Mouse (Mus musculus): ENCODE results near the gene Gm10382. TPM values are rescaled to one million over a fixed set of nuclear protein-coding genes. Genes with fewer than 3 reads are reported as not detected.

Gm10382 gene
- polyA plus RNA-seq, 1 experiment from 2014 or later: 0.65 TPM

GRCm38 (mm10) chr5:125363894-125364293 lies 25.2 kb upstream of the Gm10382 start:
- ATAC-seq (replicated peaks; ENCODE audit: low FRiP score) (no peak), DNase-seq (ENCODE audit: low spot score) (no peak)
- Histone ChIP-seq H3K4me2 (ENCODE audit: low read depth, low read length, severe bottlenecking) (no peak overlapping the region), H3K9ac (ENCODE audit: low read length) (no peak overlapping the region), H3K4me3 (ENCODE audit: low read depth, low read length) (no peak overlapping the region), H3K27ac (ENCODE audit: low read depth, low read length) (no peak overlapping the region), H3K4me1 (replicated peaks; ENCODE audit: control insufficient read depth, insufficient read depth, low read length) (no peaks in the 10 kb centered on the region), H3K36me3 (ENCODE audit: control insufficient read depth, insufficient read depth, low read length) (no peaks in the 10 kb centered on the region), H3K27me3 (ENCODE audit: control insufficient read depth, insufficient read depth, low read length) (no peaks in the 10 kb centered on the region), H3K9me3 (ENCODE audit: control insufficient read depth, low read length) (no peaks in the 10 kb centered on the region)
- WGBS: 87% methylated on average over 7 of the region's 7 CpGs

DNA sequence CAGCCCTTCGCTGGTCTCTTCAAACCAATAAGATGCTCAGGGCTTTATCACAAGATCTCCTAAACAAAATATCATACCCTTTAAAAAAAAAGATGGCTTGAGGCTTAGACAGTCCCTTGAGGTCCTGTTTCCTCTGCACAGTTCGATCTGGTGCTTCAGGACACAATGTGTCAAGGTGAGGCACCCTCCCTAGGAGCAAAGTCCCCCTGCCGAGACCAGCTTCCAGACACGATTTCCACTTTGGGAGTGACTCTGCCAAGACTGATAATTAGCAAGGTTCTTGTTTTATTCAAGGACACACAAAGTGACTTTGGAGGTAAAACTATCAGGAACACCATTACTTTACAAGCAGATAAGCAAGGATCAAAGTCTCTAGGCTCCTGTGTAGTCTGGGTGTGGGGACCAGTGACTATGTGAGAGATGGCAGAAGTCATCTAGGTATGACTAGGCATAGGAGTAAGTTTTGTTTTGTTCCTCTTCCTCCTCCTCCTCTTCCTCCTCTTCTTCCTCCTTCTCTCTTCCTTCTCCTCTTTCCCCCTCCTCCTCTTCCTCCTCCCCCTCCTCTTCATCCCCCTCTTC lies 24.2 kb upstream of the Gm10382 start:
- H3K9me3 ChIP-seq (ENCODE audit: control insufficient read depth, low read length): no peaks in the 10 kb centered on the region
- no peak overlapping the region for H3K4me2 ChIP-seq (ENCODE audit: low read depth, low read length, severe bottlenecking)
- H3K4me3 ChIP-seq (ENCODE audit: low read depth, low read length): no peak overlapping the region
- ATAC-seq (replicated peaks; ENCODE audit: low FRiP score) (no peak), DNase-seq (ENCODE audit: low spot score) (no peak)
- no peak overlapping the region for H3K27ac ChIP-seq (ENCODE audit: low read depth, low read length)
- WGBS: 78% methylated on average over 4 of the region's 4 CpGs
- H3K4me1 ChIP-seq (replicated peaks; ENCODE audit: control insufficient read depth, insufficient read depth, low read length): no peaks in the 10 kb centered on the region
- no peaks in the 10 kb centered on the region for H3K27me3 ChIP-seq (ENCODE audit: control insufficient read depth, insufficient read depth, low read length)
- H3K9ac ChIP-seq (ENCODE audit: low read length): no peak overlapping the region
- no peaks in the 10 kb centered on the region for H3K36me3 ChIP-seq (ENCODE audit: control insufficient read depth, insufficient read depth, low read length)

GRCm38 (mm10) chr5:125368156-125368555 lies 21.0 kb upstream of the Gm10382 start:
- 79% methylated on average over 5 of the region's 5 CpGs for WGBS

GRCm38 (mm10) chr5:125368568-125368967 lies 20.6 kb upstream of the Gm10382 start:
- Histone ChIP-seq H3K4me1 (replicated peaks; ENCODE audit: control insufficient read depth, insufficient read depth, low read length) (no peaks in the 10 kb centered on the region), H3K27me3 (ENCODE audit: control insufficient read depth, insufficient read depth, low read length) (no peaks in the 10 kb centered on the region), H3K27ac (ENCODE audit: low read depth, low read length) (no peak overlapping the region), H3K36me3 (ENCODE audit: control insufficient read depth, insufficient read depth, low read length) (no peaks in the 10 kb centered on the region), H3K9ac (ENCODE audit: low read length) (no peak overlapping the region), H3K4me3 (ENCODE audit: low read depth, low read length) (no peak overlapping the region), H3K9me3 (ENCODE audit: control insufficient read depth, low read length) (no peaks in the 10 kb centered on the region), H3K4me2 (ENCODE audit: low read depth, low read length, severe bottlenecking) (no peak overlapping the region)
- peak; percentile 66 for DNase-seq (ENCODE audit: low spot score)
- WGBS: 2% methylated on average over 4 of the region's 4 CpGs
- no peak for ATAC-seq (replicated peaks; ENCODE audit: low FRiP score)

More at GRCm38 (mm10) chr5:125368156-125368555, 21.0 kb upstream of the Gm10382 start:
- no peak overlapping the region for H3K4me2 ChIP-seq (ENCODE audit: low read depth, low read length, severe bottlenecking)
- no peaks in the 10 kb centered on the region for H3K9me3 ChIP-seq (ENCODE audit: control insufficient read depth, low read length)
- H3K9ac ChIP-seq (ENCODE audit: low read length): no peak overlapping the region
- H3K4me3 ChIP-seq (ENCODE audit: low read depth, low read length): no peak overlapping the region
- H3K4me1 ChIP-seq (replicated peaks; ENCODE audit: control insufficient read depth, insufficient read depth, low read length): no peaks in the 10 kb centered on the region
- H3K36me3 ChIP-seq (ENCODE audit: control insufficient read depth, insufficient read depth, low read length): no peaks in the 10 kb centered on the region
- H3K27me3 ChIP-seq (ENCODE audit: control insufficient read depth, insufficient read depth, low read length): no peaks in the 10 kb centered on the region
- ATAC-seq (replicated peaks; ENCODE audit: low FRiP score) (no peak), DNase-seq (ENCODE audit: low spot score) (no peak)
- H3K27ac ChIP-seq (ENCODE audit: low read depth, low read length): no peak overlapping the region

- no peak overlapping the region for H3K4me2 ChIP-seq (ENCODE audit: low read depth, low read length, severe bottlenecking)
- no peak overlapping the region for H3K27ac ChIP-seq (ENCODE audit: low read depth, low read length)
- no peak for ATAC-seq (replicated peaks; ENCODE audit: low FRiP score)
- DNase-seq (ENCODE audit: low spot score): no peak
- WGBS: 75% methylated on average over 7 of the region's 7 CpGs
- no peaks in the 10 kb centered on the region for H3K4me1 ChIP-seq (replicated peaks; ENCODE audit: control insufficient read depth, insufficient read depth, low read length)
- no peaks in the 10 kb centered on the region for H3K27me3 ChIP-seq (ENCODE audit: control insufficient read depth, insufficient read depth, low read length)
- H3K4me3 ChIP-seq (ENCODE audit: low read depth, low read length): no peak overlapping the region
- no peaks in the 10 kb centered on the region for H3K9me3 ChIP-seq (ENCODE audit: control insufficient read depth, low read length)
- H3K9ac ChIP-seq (ENCODE audit: low read length): no peak overlapping the region
- H3K36me3 ChIP-seq (ENCODE audit: control insufficient read depth, insufficient read depth, low read length): no peaks in the 10 kb centered on the region
Measured at GRCm38 (mm10) chr5:125370950-125371693, 18.0 kb upstream of the Gm10382 start.

GRCm38 (mm10) chr5:125372027-125372426 lies 17.1 kb upstream of the Gm10382 start:
- no peak overlapping the region for H3K4me3 ChIP-seq (ENCODE audit: low read depth, low read length)
- H3K4me1 ChIP-seq (replicated peaks; ENCODE audit: control insufficient read depth, insufficient read depth, low read length): no peaks in the 10 kb centered on the region
- H3K27ac ChIP-seq (ENCODE audit: low read depth, low read length): no peak overlapping the region
- H3K36me3 ChIP-seq (ENCODE audit: control insufficient read depth, insufficient read depth, low read length): no peaks in the 10 kb centered on the region
- H3K27me3 ChIP-seq (ENCODE audit: control insufficient read depth, insufficient read depth, low read length): no peaks in the 10 kb centered on the region
- H3K9ac ChIP-seq (ENCODE audit: low read length): no peak overlapping the region
- WGBS: 85% methylated on average over 4 of the region's 4 CpGs
- H3K9me3 ChIP-seq (ENCODE audit: control insufficient read depth, low read length): no peaks in the 10 kb centered on the region
- H3K4me2 ChIP-seq (ENCODE audit: low read depth, low read length, severe bottlenecking): no peak overlapping the region
- no peak for ATAC-seq (replicated peaks; ENCODE audit: low FRiP score)
- DNase-seq (ENCODE audit: low spot score): no peak

GRCm38 (mm10) chr5:125375871-125376270 lies 13.3 kb upstream of the Gm10382 start:
- WGBS: 89% methylated on average over 2 of the region's 2 CpGs
- Histone ChIP-seq H3K27me3 (ENCODE audit: control insufficient read depth, insufficient read depth, low read length) (no peaks in the 10 kb centered on the region), H3K27ac (ENCODE audit: low read depth, low read length) (no peak overlapping the region), H3K4me2 (ENCODE audit: low read depth, low read length, severe bottlenecking) (no peak overlapping the region), H3K9ac (ENCODE audit: low read length) (no peak overlapping the region), H3K36me3 (ENCODE audit: control insufficient read depth, insufficient read depth, low read length) (no peaks in the 10 kb centered on the region), H3K4me3 (ENCODE audit: low read depth, low read length) (no peak overlapping the region), H3K4me1 (replicated peaks; ENCODE audit: control insufficient read depth, insufficient read depth, low read length) (no peaks in the 10 kb centered on the region), H3K9me3 (ENCODE audit: control insufficient read depth, low read length) (no peaks in the 10 kb centered on the region)
- no peak for ATAC-seq (replicated peaks; ENCODE audit: low FRiP score)
- no peak for DNase-seq (ENCODE audit: low spot score)

DNA sequence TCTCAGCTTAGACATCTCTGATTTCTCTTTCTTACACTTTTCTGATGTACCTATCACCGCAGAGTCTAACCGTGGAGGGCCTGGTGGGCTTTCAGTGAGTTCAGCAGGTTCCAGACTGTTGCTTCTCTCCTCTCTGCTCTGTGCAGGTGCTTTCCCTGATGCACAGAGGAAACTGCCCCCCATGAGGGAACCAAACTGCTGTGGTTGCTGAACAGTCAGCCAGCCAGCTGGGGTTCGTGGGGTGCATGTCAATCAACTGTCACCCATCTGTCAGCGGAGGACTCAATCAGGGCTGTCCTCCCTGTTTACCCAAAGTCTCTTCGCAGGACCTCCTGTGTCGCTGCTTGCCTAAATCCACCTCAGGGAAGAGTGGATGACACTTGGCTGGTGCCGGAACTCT lies 11.9 kb upstream of the Gm10382 start:
- DNase-seq (ENCODE audit: low spot score) (no peak), ATAC-seq (replicated peaks; ENCODE audit: low FRiP score) (no peak)
- no peaks in the 10 kb centered on the region for H3K9me3 ChIP-seq (ENCODE audit: control insufficient read depth, low read length)
- H3K4me2 ChIP-seq (ENCODE audit: low read depth, low read length, severe bottlenecking): no peak overlapping the region
- no peaks in the 10 kb centered on the region for H3K36me3 ChIP-seq (ENCODE audit: control insufficient read depth, insufficient read depth, low read length)
- H3K9ac ChIP-seq (ENCODE audit: low read length): no peak overlapping the region
- WGBS: 80% methylated on average over 7 of the region's 7 CpGs
- no peak overlapping the region for H3K27ac ChIP-seq (ENCODE audit: low read depth, low read length)
- no peaks in the 10 kb centered on the region for H3K27me3 ChIP-seq (ENCODE audit: control insufficient read depth, insufficient read depth, low read length)
- H3K4me3 ChIP-seq (ENCODE audit: low read depth, low read length): no peak overlapping the region
- H3K4me1 ChIP-seq (replicated peaks; ENCODE audit: control insufficient read depth, insufficient read depth, low read length): no peaks in the 10 kb centered on the region

DNA sequence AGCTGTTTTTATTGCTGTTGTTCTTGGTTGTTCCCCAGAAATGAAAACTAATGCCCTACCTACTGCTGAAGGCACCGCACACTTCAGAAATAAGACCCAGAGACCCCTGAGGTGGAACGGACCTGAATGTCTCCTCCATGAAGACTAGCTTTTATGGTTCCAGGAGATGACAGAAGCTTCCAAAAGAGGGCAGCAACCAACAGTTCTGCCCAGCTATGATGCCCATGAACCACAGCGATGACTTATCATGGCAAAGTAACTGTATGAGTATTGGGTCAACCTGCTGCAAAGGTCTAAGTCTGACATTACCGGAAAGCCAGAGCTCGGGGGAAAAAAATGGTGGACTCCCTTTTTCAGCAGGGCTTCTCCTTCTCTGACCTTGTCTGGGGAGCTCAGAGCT lies 10.2 kb upstream of the Gm10382 start:
- no peak overlapping the region for H3K27ac ChIP-seq (ENCODE audit: low read depth, low read length)
- no peaks in the 10 kb centered on the region for H3K9me3 ChIP-seq (ENCODE audit: control insufficient read depth, low read length)
- no peaks in the 10 kb centered on the region for H3K27me3 ChIP-seq (ENCODE audit: control insufficient read depth, insufficient read depth, low read length)
- H3K4me3 ChIP-seq (ENCODE audit: low read depth, low read length): no peak overlapping the region
- H3K36me3 ChIP-seq (ENCODE audit: control insufficient read depth, insufficient read depth, low read length): no peaks in the 10 kb centered on the region
- ATAC-seq (replicated peaks; ENCODE audit: low FRiP score): no peak
- DNase-seq (ENCODE audit: low spot score): no peak
- 84% methylated on average over 5 of the region's 5 CpGs for WGBS
- no peaks in the 10 kb centered on the region for H3K4me1 ChIP-seq (replicated peaks; ENCODE audit: control insufficient read depth, insufficient read depth, low read length)
- H3K4me2 ChIP-seq (ENCODE audit: low read depth, low read length, severe bottlenecking): no peak overlapping the region
- no peak overlapping the region for H3K9ac ChIP-seq (ENCODE audit: low read length)

Measured in forebrain, embryonic 11.5 days (tissue).